Mouse (Mus musculus): ENCODE measurements around the gene Gm8108. TPM values are rescaled to one million over a fixed set of nuclear protein-coding genes. Genes with fewer than 3 reads are reported as not detected.
"Not testable (repeated sequence)": the region's sequence is repeated elsewhere in the genome, so short reads cannot be mapped to it uniquely, and the experiment has no call there.

Gm8108 gene
- polyA plus RNA-seq (2016; fragmentation: Nextera tagmentation; extraction: Ambion mirVana) = 0.94 and 1.5 TPM in 2 replicates

DNA sequence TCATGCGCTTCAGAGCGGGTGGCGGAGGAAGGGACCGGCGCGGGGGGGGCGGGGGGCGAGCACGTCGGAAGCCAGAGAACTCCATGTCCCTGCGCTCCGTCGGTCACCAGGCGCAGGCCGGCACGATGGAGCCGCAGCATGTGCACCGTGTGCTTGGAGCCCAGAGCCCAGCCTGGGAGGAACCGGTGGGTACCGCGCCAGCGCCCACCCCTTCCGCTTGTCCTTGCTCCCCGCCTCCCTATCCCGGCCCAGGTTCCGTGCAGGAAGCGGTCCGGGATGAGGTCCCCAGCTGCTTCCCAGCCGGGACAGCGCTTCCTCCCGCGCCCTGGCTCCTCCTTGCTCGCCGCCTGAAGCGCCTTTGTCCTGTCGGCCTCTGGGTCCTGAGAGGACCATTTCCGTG lies at the start of gene Gm8108:
TSS of gene Gm8108 (plus strand) at position 101 of the 400 bp plus-strand sequence.
- not testable (repeated sequence) for ATAC-seq (ENCODE audit: low FRiP score, low read depth); H3K27ac ChIP-seq; H3K9ac ChIP-seq; H3K36me3 ChIP-seq; H3K9me3 ChIP-seq; H3K27me3 ChIP-seq (replicated peaks); H3K4me1 ChIP-seq
- Histone ChIP-seq H3K4me3 (peak within 1 kb of the TSS; percentile 28), H3K4me2 (replicated peaks) (peak within 1 kb of the TSS; percentile 56)
- 4% methylated on average over 30 of the region's 37 CpGs for WGBS

DNA sequence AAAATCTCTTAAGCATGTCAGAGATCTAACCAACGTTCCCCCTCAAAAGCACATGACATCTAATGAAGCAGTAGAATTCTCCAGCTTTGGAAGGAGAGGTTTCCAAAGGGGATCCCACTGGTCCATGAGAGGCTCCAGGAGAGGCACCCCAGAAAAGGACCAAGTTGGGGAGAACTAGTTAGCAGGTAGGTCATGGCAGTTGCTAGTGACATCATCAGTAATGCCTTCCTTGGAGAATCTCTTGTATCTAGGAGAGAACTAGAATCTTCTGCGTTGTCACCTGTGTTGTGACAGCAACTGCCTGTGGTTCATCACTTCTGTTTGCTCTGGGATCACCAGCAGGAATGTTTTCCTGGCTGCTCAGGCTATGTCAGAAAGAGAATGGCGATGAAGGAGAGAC lies 26.5 kb upstream of the Gm8108 start, which contains the start of gene Gm3115:
TSS of gene Gm3115 (plus strand) at position 301 of the 400 bp plus-strand sequence.
- ATAC-seq (ENCODE audit: low FRiP score, low read depth); H3K9me3 ChIP-seq; H3K9ac ChIP-seq; H3K4me1 ChIP-seq; H3K4me2 ChIP-seq (replicated peaks); H3K27ac ChIP-seq; H3K27me3 ChIP-seq (replicated peaks); H3K36me3 ChIP-seq; H3K4me3 ChIP-seq: not testable (repeated sequence)
- 71% methylated on average over 3 of the region's 3 CpGs for WGBS

GRCm38 (mm10) chr14:4141646-4142045 lies 31.3 kb downstream of the Gm8108 start:
- WGBS = 90% methylated on average over 4 of the region's 4 CpGs
- not testable (repeated sequence) for ATAC-seq (ENCODE audit: low FRiP score, low read depth); H3K27ac ChIP-seq; H3K4me3 ChIP-seq; H3K9ac ChIP-seq; H3K36me3 ChIP-seq; H3K4me1 ChIP-seq; H3K4me2 ChIP-seq (replicated peaks); H3K27me3 ChIP-seq (replicated peaks); H3K9me3 ChIP-seq

DNA sequence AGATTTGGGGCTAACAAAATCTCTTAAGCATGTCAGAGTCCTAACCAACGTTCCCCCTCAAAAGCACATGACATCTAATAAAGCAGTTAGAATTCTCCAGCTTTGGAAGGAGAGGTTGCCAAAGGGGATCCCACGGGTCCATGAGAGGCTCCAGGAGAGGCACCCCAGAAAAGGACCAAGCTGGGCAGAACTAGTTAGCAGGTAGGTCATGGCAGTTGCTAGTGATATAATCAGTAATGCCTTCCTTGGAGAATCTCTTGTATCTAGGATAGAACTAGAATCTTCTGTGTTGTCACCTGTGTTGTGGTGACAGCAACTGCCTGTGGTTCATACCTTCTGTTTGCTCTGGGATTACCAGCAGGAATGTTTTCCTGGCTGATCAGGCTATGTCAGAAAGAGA lies 54.4 kb downstream of the Gm8108 start, which contains the start of gene Gm3127:
TSS of gene Gm3127 (plus strand) at position 301 of the 400 bp plus-strand sequence.
- H3K4me1 ChIP-seq; H3K4me2 ChIP-seq (replicated peaks); ATAC-seq (ENCODE audit: low FRiP score, low read depth); H3K27me3 ChIP-seq (replicated peaks); H3K9ac ChIP-seq; H3K4me3 ChIP-seq; H3K9me3 ChIP-seq; H3K27ac ChIP-seq; H3K36me3 ChIP-seq: not testable (repeated sequence)
- WGBS = 79% methylated on average over 1 of the region's 2 CpGs

- H3K36me3 ChIP-seq; ATAC-seq (ENCODE audit: low FRiP score, low read depth); H3K4me1 ChIP-seq; H3K27me3 ChIP-seq (replicated peaks); H3K27ac ChIP-seq; H3K9me3 ChIP-seq: not testable (repeated sequence)
- peak overlapping the region; percentile 31 for H3K4me3 ChIP-seq
- peak overlapping the region; percentile 61 for H3K4me2 ChIP-seq (replicated peaks)
- WGBS = 7% methylated on average over 13 of the region's 14 CpGs
- H3K9ac ChIP-seq = peak overlapping the region; percentile 44; the same call in 1 of the 2 replicates
These were observed 71.7 kb downstream of the Gm8108 start for GRCm38 (mm10) chr14:4182030-4182429.

Other genes with a start within 250 kb of the Gm8108 start
- not detected in 2 replicates for gene Gm2916, start 226.4 kb upstream of the Gm8108 start, polyA plus RNA-seq (2016; fragmentation: Nextera tagmentation; extraction: Ambion mirVana)
- gene Gm3029, start 178.8 kb upstream of the Gm8108 start, polyA plus RNA-seq (2016; fragmentation: Nextera tagmentation; extraction: Ambion mirVana) = not detected in 2 replicates
- gene Gm3095, start 147.0 kb upstream of the Gm8108 start, polyA plus RNA-seq (2016; fragmentation: Nextera tagmentation; extraction: Ambion mirVana) = 0.57 TPM in 1 of 2 replicates, not detected in the other
- gene Gm3099, start 112.1 kb upstream of the Gm8108 start, polyA plus RNA-seq (2016; fragmentation: Nextera tagmentation; extraction: Ambion mirVana) = not detected in 2 replicates
- 0.90 and 1.1 TPM in 2 replicates for gene Gm5796, start 86.6 kb upstream of the Gm8108 start, polyA plus RNA-seq (2016; fragmentation: Nextera tagmentation; extraction: Ambion mirVana)
- not detected in 2 replicates for gene Gm3115, start 26.4 kb upstream of the Gm8108 start, polyA plus RNA-seq (2016; fragmentation: Nextera tagmentation; extraction: Ambion mirVana)
- not detected in 2 replicates for gene Gm3127, start 54.5 kb downstream of the Gm8108 start, polyA plus RNA-seq (2016; fragmentation: Nextera tagmentation; extraction: Ambion mirVana)
- gene Gm2974, start 72.0 kb downstream of the Gm8108 start, polyA plus RNA-seq (2016; fragmentation: Nextera tagmentation; extraction: Ambion mirVana) = 1.8 and 2.0 TPM in 2 replicates
- gene Gm3138, start 139.1 kb downstream of the Gm8108 start, polyA plus RNA-seq (2016; fragmentation: Nextera tagmentation; extraction: Ambion mirVana) = not detected in 2 replicates
- not detected in 2 replicates for gene Gm3149, start 206.8 kb downstream of the Gm8108 start, polyA plus RNA-seq (2016; fragmentation: Nextera tagmentation; extraction: Ambion mirVana)
- gene 2610042L04Rik, start 224.2 kb downstream of the Gm8108 start, polyA plus RNA-seq (2016; fragmentation: Nextera tagmentation; extraction: Ambion mirVana) = 1.3 and 1.4 TPM in 2 replicates